ENCODE assay signal across 9 mouse cellular contexts in the genomic region with DNA sequence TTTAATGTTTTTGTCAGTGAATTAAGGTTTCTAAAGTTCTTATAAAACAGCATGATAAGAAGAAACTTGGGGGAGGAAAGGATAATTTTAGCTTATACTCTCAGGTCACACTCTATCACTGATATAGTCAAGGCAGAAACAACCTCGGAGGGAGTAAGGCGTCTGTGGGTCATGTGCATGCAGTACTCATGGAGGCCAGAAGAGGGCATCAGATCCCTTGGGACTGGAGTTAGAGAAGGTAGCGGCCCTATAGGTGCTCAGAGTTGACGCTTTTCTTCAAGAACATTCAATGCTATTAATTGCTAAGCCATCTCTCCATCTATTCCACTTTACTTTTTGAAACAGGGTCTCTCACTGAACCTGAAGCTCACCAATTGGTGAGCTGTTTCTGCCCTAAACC. TPM values are rescaled to one million over a fixed set of nuclear protein-coding genes. Genes with fewer than 3 reads are reported as not detected.
DNase-seq lines count a peak whose midpoint lies in the region; ATAC-seq and TF ChIP-seq lines count a peak whose summit lies in the region.
"Had no signal": no experiment of that assay in that cellular context is flagged by ENCODE, and none has a peak within 500 bp of the region (broad histone marks: within the 10 kb centered on the region; RNA-seq: fewer than 3 reads in every experiment).

No protein-coding gene starts in this region.

- H3K4me2 ChIP-seq in hindbrain, postnatal 0 days (ENCODE audit: low read depth, low read length), result no peak overlapping the region
- H3K4me2 ChIP-seq: limb, embryonic 15.5 days had no signal

- no peak overlapping the region for H3K4me3 ChIP-seq in heart, adult 2 months
- no peak overlapping the region for H3K4me3 ChIP-seq in heart, embryonic 10.5 days
- H3K4me3 ChIP-seq in forebrain, embryonic 10.5 days, result no peak overlapping the region
- no peak overlapping the region for H3K4me3 ChIP-seq in hindbrain, postnatal 0 days (ENCODE audit: low read length)
- H3K4me3 ChIP-seq: limb, embryonic 15.5 days had no signal

- no peak for TF ChIP-seq EP300 in heart, adult 2 months (IDR thresholded peaks at IDR 0.05; ENCODE audit: insufficient read depth, low read depth, low read length)

- WGBS in heart, adult 2 months, result 7% methylated on average over 4 of the region's 4 CpGs
- WGBS in heart, embryonic 10.5 days, result 13% methylated on average over 4 of the region's 4 CpGs
- 18% methylated on average over 4 of the region's 4 CpGs for WGBS in forebrain, embryonic 10.5 days
- WGBS in hindbrain, postnatal 0 days, result 15% methylated on average over 4 of the region's 4 CpGs

- no peaks in the 10 kb centered on the region for H3K27me3 ChIP-seq in heart, adult 2 months (ENCODE audit: control insufficient read depth, insufficient read depth, low read length)
- peaks cover 5% of the 10 kb centered on the region; the same call in 1 of the 2 replicates for H3K27me3 ChIP-seq in heart, embryonic 10.5 days (ENCODE audit: insufficient read depth, poor library complexity, severe bottlenecking)
- no peaks in the 10 kb centered on the region for H3K27me3 ChIP-seq in forebrain, embryonic 10.5 days (ENCODE audit: poor library complexity, severe bottlenecking)
- H3K27me3 ChIP-seq in hindbrain, postnatal 0 days (ENCODE audit: insufficient read depth, low read length), result no peaks in the 10 kb centered on the region
- H3K27me3 ChIP-seq: limb, embryonic 15.5 days had no signal

- H3K9me3 ChIP-seq in heart, embryonic 10.5 days, result no peaks in the 10 kb centered on the region
- no peaks in the 10 kb centered on the region for H3K9me3 ChIP-seq in forebrain, embryonic 10.5 days
- no peaks in the 10 kb centered on the region for H3K9me3 ChIP-seq in hindbrain, postnatal 0 days (ENCODE audit: low read length)
- H3K9me3 ChIP-seq: limb, embryonic 15.5 days had no signal

- H3K27ac ChIP-seq in heart, adult 2 months, result no peak overlapping the region
- no peak overlapping the region for H3K27ac ChIP-seq in heart, embryonic 10.5 days
- H3K27ac ChIP-seq in forebrain, embryonic 10.5 days, result no peak overlapping the region
- no peak overlapping the region for H3K27ac ChIP-seq in hindbrain, postnatal 0 days
- H3K27ac ChIP-seq: limb, embryonic 15.5 days had no signal

- peak; percentile 84 for TF ChIP-seq CTCF in heart, adult 2 months (IDR thresholded peaks at IDR 0.05)
- peak; percentile 89 for TF ChIP-seq CTCF in hindbrain, postnatal 0 days (IDR thresholded peaks at IDR 0.05; ENCODE audit: low read depth)

- DNase-seq in heart, adult 2 months, result peak; percentile 40 to 65
- no peak for DNase-seq in heart, embryonic 10.5 days (ENCODE audit: low spot score)
- DNase-seq in brain, adult 2 months (ENCODE audit: low read depth, low spot score), result peak; percentile 87
- DNase-seq in forebrain, embryonic 10.5 days (ENCODE audit: extremely low spot score, low spot score), result peak; percentile 67
- peak; percentile 71 for DNase-seq in hindbrain, postnatal 0 days (ENCODE audit: low spot score)
- DNase-seq in layer of hippocampus, postnatal 14 days (ENCODE audit: low spot score in 2 of 2), result peak; percentile 62 to 78
- DNase-seq in skeletal muscle tissue, adult 2 months (ENCODE audit: low read depth, low spot score), result peak; percentile 18

- H3K79me2 ChIP-seq in heart, adult 2 months (replicated peaks; ENCODE audit: control insufficient read depth, insufficient read depth, low read length), result no peaks in the 10 kb centered on the region

- peak; percentile 69; the same call in 1 of the 2 replicates for ATAC-seq in hindbrain, postnatal 0 days
- peak; percentile 94 for ATAC-seq in megakaryocyte progenitor cell, adult 5-6 weeks (replicated peaks; ENCODE audit: poor library complexity)

- no peak overlapping the region for H3K9ac ChIP-seq in heart, adult 2 months (ENCODE audit: low read depth, low read length)
- H3K9ac ChIP-seq in hindbrain, postnatal 0 days (replicated peaks; ENCODE audit: low read length), result no peak overlapping the region
- H3K9ac ChIP-seq: limb, embryonic 15.5 days had no signal

- TF ChIP-seq POLR2A in heart, adult 2 months (IDR thresholded peaks at IDR 0.05; ENCODE audit: insufficient read depth, low read depth, low read length), result no peak

- intact Hi-C loops in heart, adult 2 months (cut with DNase I), result loop anchor here (1.0 to 10.0 kb wide), 3 partner anchors 126 to 499 kb away; no protein-coding TSS in a partner anchor

- no peaks in the 10 kb centered on the region for H3K36me3 ChIP-seq in heart, adult 2 months (ENCODE audit: control insufficient read depth, insufficient read depth, low read length)
- H3K36me3 ChIP-seq in heart, embryonic 10.5 days, result no peaks in the 10 kb centered on the region
- no peaks in the 10 kb centered on the region for H3K36me3 ChIP-seq in forebrain, embryonic 10.5 days (replicated peaks)
- H3K36me3 ChIP-seq in hindbrain, postnatal 0 days (ENCODE audit: insufficient read depth, low read length), result no peaks in the 10 kb centered on the region
- H3K36me3 ChIP-seq: limb, embryonic 15.5 days had no signal

- H3K4me1 ChIP-seq in heart, adult 2 months (ENCODE audit: control insufficient read depth, insufficient read depth, low read length), result no peaks in the 10 kb centered on the region
- H3K4me1 ChIP-seq in heart, embryonic 10.5 days, result no peaks in the 10 kb centered on the region
- H3K4me1 ChIP-seq in forebrain, embryonic 10.5 days, result no peaks in the 10 kb centered on the region
- H3K4me1 ChIP-seq in hindbrain, postnatal 0 days (ENCODE audit: insufficient read depth, low read length), result no peaks in the 10 kb centered on the region
- H3K4me1 ChIP-seq: limb, embryonic 15.5 days had no signal

RNA-seq across cellular contexts. Expression of a gene that starts 19.8 kb away (rescaled TPM):
- total RNA-seq in heart, adult 2 months (2021), result not detected
- not detected in 2 replicates for polyA plus RNA-seq in heart, adult 2 months (2012; rRNA removed)
- polyA plus RNA-seq in heart, embryonic 10.5 days (2016; fragmentation: Nextera tagmentation; extraction: Ambion mirVana), result not detected in 2 replicates
- polyA plus RNA-seq in forebrain, embryonic 10.5 days (2016; fragmentation: Nextera tagmentation; extraction: Ambion mirVana), result not detected in 2 replicates
- not detected in 2 replicates for total RNA-seq in hindbrain, postnatal 0 days (2014; rRNA removed)
- not detected in 2 replicates for polyA plus RNA-seq in hindbrain, postnatal 0 days (2015; fragmentation: Nextera tagmentation; extraction: Ambion mirVana)
- total RNA-seq in layer of hippocampus, postnatal 14 days (2021), result under 1 TPM in 1 of 2 experiments, not detected in 1; 0.31 TPM
- total RNA-seq in megakaryocyte progenitor cell, adult 5-6 weeks (2015), result not detected in 2 replicates
- not detected in 2 replicates for total RNA-seq in megakaryocyte progenitor cell, adult 5-6 weeks (2017)
- polyA plus RNA-seq: limb, embryonic 15.5 days had no signal

RNA-seq across cellular contexts. Expression of a gene that starts 22.2 kb away (rescaled TPM):
- 10 to 100 TPM; 26.4 to 33.8 TPM for total RNA-seq in heart, adult 2 months (2021)
- polyA plus RNA-seq in heart, adult 2 months (2012; rRNA removed), result 0.20 and 0.47 TPM in 2 replicates
- polyA plus RNA-seq in heart, embryonic 10.5 days (2016; fragmentation: Nextera tagmentation; extraction: Ambion mirVana), result 1.8 and 2.3 TPM in 2 replicates
- polyA plus RNA-seq in forebrain, embryonic 10.5 days (2016; fragmentation: Nextera tagmentation; extraction: Ambion mirVana), result 0.58 and 0.62 TPM in 2 replicates
- 0.83 and 1.3 TPM in 2 replicates for total RNA-seq in hindbrain, postnatal 0 days (2014; rRNA removed)
- 0.50 and 0.55 TPM in 2 replicates for polyA plus RNA-seq in hindbrain, postnatal 0 days (2015; fragmentation: Nextera tagmentation; extraction: Ambion mirVana)
- total RNA-seq in layer of hippocampus, postnatal 14 days (2021), result 10 to 100 TPM; 20.0 to 22.4 TPM
- 0.72 and 1.0 TPM in 2 replicates for total RNA-seq in megakaryocyte progenitor cell, adult 5-6 weeks (2015)
- total RNA-seq in megakaryocyte progenitor cell, adult 5-6 weeks (2017), result 0.17 and 3.1 TPM in 2 replicates
